Mouse (Mus musculus) limb, embryonic 13.5 days (tissue): ENCODE measurements around the gene Rnf214. TPM values are rescaled to one million over a fixed set of nuclear protein-coding genes. Genes with fewer than 3 reads are reported as not detected.

ENCODE experiments used
- ATAC-seq: fragments of 200-750 bp; cut with Nextera tagmentation; 2 replicates; pipeline ENCODE4 v1.8.0; 2017; ENCODE audit warnings: low read depth, moderate number of reproducible peaks, moderate TSS enrichment; ENCODE audit not compliant: low FRiP score
- H3K27ac ChIP-seq: fragments of 300-500 bp; sonication (generic); 2 replicates; pipeline ENCODE4 v1.5.1; 2015; ENCODE audit warnings: inconsistent platforms, mild to moderate bottlenecking, moderate library complexity
- H3K27me3 ChIP-seq: fragments of 300-500 bp; sonication (generic); 2 replicates; pipeline ENCODE4 v1.6.1; 2015; ENCODE audit warnings: mild to moderate bottlenecking, inconsistent platforms
- H3K36me3 ChIP-seq: fragments of 300-500 bp; sonication (generic); 2 replicates; pipeline ENCODE4 v1.6.1; 2015; ENCODE audit warnings: inconsistent platforms, mild to moderate bottlenecking, moderate library complexity
- H3K4me1 ChIP-seq: fragments of 300-500 bp; sonication (generic); 2 replicates; pipeline ENCODE4 v1.6.1; 2015; ENCODE audit warnings: inconsistent platforms
- H3K4me2 ChIP-seq: fragments of 300-500 bp; sonication (generic); replicated peaks from 2 replicates; pipeline ENCODE4 v1.6.1; 2015; ENCODE audit warnings: inconsistent platforms, mild to moderate bottlenecking, moderate library complexity
- H3K4me3 ChIP-seq: fragments of 300-500 bp; sonication (generic); 2 replicates; pipeline ENCODE4 v1.5.1; 2015; ENCODE audit warnings: moderate library complexity, mild to moderate bottlenecking, inconsistent platforms
- H3K9ac ChIP-seq: fragments of 300-500 bp; sonication (generic); 2 replicates; pipeline ENCODE4 v1.6.1; 2015; ENCODE audit warnings: mild to moderate bottlenecking, inconsistent platforms
- H3K9me3 ChIP-seq: fragments of 300-500 bp; sonication (generic); 2 replicates; pipeline ENCODE4 v1.6.1; 2016; ENCODE audit warnings: inconsistent platforms
- WGBS: fragments of 180-500 bp; shearing (Covaris S2); methylation state at CpG from one replicate; pipeline ENCODE4 v1.1.7; 2015; 5-methylcytosine and 5-hydroxymethylcytosine counted together
- polyA plus RNA-seq: library from polyadenylated mRNA; unstranded; fragments of >200 nt; fragmentation: Nextera tagmentation; extraction: Ambion mirVana; gene quantifications from 2 replicates; pipeline ENCODE4 v1.2.1, GENCODE M21; 2015

Rnf214 gene
- 66.7 and 70.6 TPM in 2 replicates for polyA plus RNA-seq

GRCm38 (mm10) chr9:45906355-45907077 lies at the start of gene Rnf214, which contains the start of gene Pcsk7:
Rnf214 (minus strand) TSS chr9:45906911.
Pcsk7 (plus strand) TSS chr9:45906497.
- WGBS = under 1% methylated on average over 76 of the region's 80 CpGs

GRCm38 (mm10) chr9:45955107-45955963 lies 48.6 kb upstream of the Rnf214 start, which contains the start of gene Sidt2:
Sidt2 (minus strand) TSS chr9:45955258.
- Histone ChIP-seq H3K27ac (peak within 1 kb of the TSS; percentile 86), H3K9me3 (no peaks in the 10 kb centered on the region), H3K27me3 (no peaks in the 10 kb centered on the region), H3K4me3 (peak within 1 kb of the TSS; percentile 82), H3K9ac (peak within 1 kb of the TSS; percentile 93), H3K4me2 (peak within 1 kb of the TSS; percentile 91), H3K36me3 (peaks cover 23% of the 10 kb centered on the region), H3K4me1 (peaks cover 35% of the 10 kb centered on the region)
- peak; percentile 97 for ATAC-seq
- under 1% methylated on average over 48 of the region's 48 CpGs for WGBS

More at GRCm38 (mm10) chr9:45906355-45907077, at the start of gene Rnf214, which contains the start of gene Pcsk7:
- no peaks in the 10 kb centered on the region for H3K9me3 ChIP-seq
- H3K9ac ChIP-seq = peak within 1 kb of the TSS; percentile 92
- no peaks in the 10 kb centered on the region for H3K27me3 ChIP-seq
- peak; percentile 92 for ATAC-seq
- peak within 1 kb of the TSS; percentile 87 for H3K27ac ChIP-seq
- peak within 1 kb of the TSS; percentile 80 for H3K4me2 ChIP-seq
- H3K4me1 ChIP-seq = peaks cover 24% of the 10 kb centered on the region
- H3K4me3 ChIP-seq = peak within 1 kb of the TSS; percentile 83
- peaks cover 51% of the 10 kb centered on the region for H3K36me3 ChIP-seq

GRCm38 (mm10) chr9:45954294-45955106 lies 47.8 kb upstream of the Rnf214 start:
- peak overlapping the region; percentile 82 for H3K4me3 ChIP-seq
- peak overlapping the region; percentile 86; the same call in 1 of the 2 replicates for H3K27ac ChIP-seq
- H3K9ac ChIP-seq = peak overlapping the region; percentile 93
- ATAC-seq = peak; percentile 57
- peak overlapping the region; percentile 91 for H3K4me2 ChIP-seq
- no peaks in the 10 kb centered on the region for H3K27me3 ChIP-seq
- no peaks in the 10 kb centered on the region for H3K9me3 ChIP-seq
- peaks cover 31% of the 10 kb centered on the region for H3K36me3 ChIP-seq
- H3K4me1 ChIP-seq = peaks cover 29% of the 10 kb centered on the region
- under 1% methylated on average over 62 of the region's 63 CpGs for WGBS

GRCm38 (mm10) chr9:45953511-45954293 lies 47.0 kb upstream of the Rnf214 start:
- Histone ChIP-seq H3K27ac (peak overlapping the region; percentile 86), H3K4me1 (peaks cover 29% of the 10 kb centered on the region), H3K9me3 (no peaks in the 10 kb centered on the region), H3K27me3 (no peaks in the 10 kb centered on the region), H3K4me2 (peak overlapping the region; percentile 91), H3K36me3 (peaks cover 39% of the 10 kb centered on the region), H3K4me3 (peak overlapping the region; percentile 82), H3K9ac (peak overlapping the region; percentile 93)
- no peak for ATAC-seq
- WGBS = 54% methylated on average over 13 of the region's 13 CpGs

GRCm38 (mm10) chr9:45952890-45953289 lies 46.2 kb upstream of the Rnf214 start:
- 85% methylated on average over 7 of the region's 7 CpGs for WGBS
- Histone ChIP-seq H3K9ac (peak overlapping the region; percentile 93), H3K4me2 (peak overlapping the region; percentile 91), H3K27me3 (no peaks in the 10 kb centered on the region), H3K4me3 (peak overlapping the region; percentile 82; the same call in 1 of the 2 replicates), H3K27ac (no peak overlapping the region), H3K36me3 (peaks cover 47% of the 10 kb centered on the region), H3K4me1 (peaks cover 24% of the 10 kb centered on the region), H3K9me3 (no peaks in the 10 kb centered on the region)
- ATAC-seq = no peak

- no peak for ATAC-seq
- H3K9ac ChIP-seq = no peak overlapping the region
- peaks cover 24% of the 10 kb centered on the region for H3K4me1 ChIP-seq
- H3K4me3 ChIP-seq = no peak overlapping the region
- no peaks in the 10 kb centered on the region for H3K27me3 ChIP-seq
- H3K36me3 ChIP-seq = peaks cover 55% of the 10 kb centered on the region
- no peak overlapping the region for H3K4me2 ChIP-seq
- H3K9me3 ChIP-seq = no peaks in the 10 kb centered on the region
- WGBS = 91% methylated on average over 4 of the region's 4 CpGs
- H3K27ac ChIP-seq = no peak overlapping the region
These were observed 45.3 kb upstream of the Rnf214 start for GRCm38 (mm10) chr9:45952057-45952456.

- H3K4me3 ChIP-seq = no peak overlapping the region
- H3K4me1 ChIP-seq = no peaks in the 10 kb centered on the region
- H3K9ac ChIP-seq = no peak overlapping the region
- peaks cover 99% of the 10 kb centered on the region for H3K36me3 ChIP-seq
- H3K9me3 ChIP-seq = no peaks in the 10 kb centered on the region
- H3K27me3 ChIP-seq = no peaks in the 10 kb centered on the region
- no peak overlapping the region for H3K27ac ChIP-seq
- 82% methylated on average over 10 of the region's 10 CpGs for WGBS
- ATAC-seq = no peak
- H3K4me2 ChIP-seq = no peak overlapping the region
These were observed 40.1 kb upstream of the Rnf214 start for GRCm38 (mm10) chr9:45946872-45947183.

- no peak for ATAC-seq
- Histone ChIP-seq H3K4me3 (no peak overlapping the region), H3K9me3 (no peaks in the 10 kb centered on the region), H3K36me3 (peaks cover 99% of the 10 kb centered on the region), H3K27ac (no peak overlapping the region), H3K4me2 (no peak overlapping the region), H3K9ac (no peak overlapping the region; the same call in 1 of the 2 replicates), H3K4me1 (no peaks in the 10 kb centered on the region), H3K27me3 (no peaks in the 10 kb centered on the region)
- 88% methylated on average over 16 of the region's 16 CpGs for WGBS
These were observed 39.6 kb upstream of the Rnf214 start for GRCm38 (mm10) chr9:45946182-45946871.

GRCm38 (mm10) chr9:45945721-45946120 lies 39.0 kb upstream of the Rnf214 start:
- WGBS = 86% methylated on average over 13 of the region's 13 CpGs
- no peak for ATAC-seq
- no peaks in the 10 kb centered on the region for H3K9me3 ChIP-seq
- H3K4me1 ChIP-seq = no peaks in the 10 kb centered on the region
- no peak overlapping the region for H3K9ac ChIP-seq
- H3K4me2 ChIP-seq = no peak overlapping the region
- H3K27ac ChIP-seq = no peak overlapping the region
- peaks cover 100% of the 10 kb centered on the region for H3K36me3 ChIP-seq
- H3K27me3 ChIP-seq = no peaks in the 10 kb centered on the region
- H3K4me3 ChIP-seq = no peak overlapping the region

- no peaks in the 10 kb centered on the region for H3K4me1 ChIP-seq
- H3K36me3 ChIP-seq = peaks cover 94% of the 10 kb centered on the region
- H3K27me3 ChIP-seq = no peaks in the 10 kb centered on the region
- ATAC-seq = no peak
- H3K4me3 ChIP-seq = no peak overlapping the region
- WGBS = 86% methylated on average over 13 of the region's 13 CpGs
- no peak overlapping the region for H3K27ac ChIP-seq
- H3K9ac ChIP-seq = no peak overlapping the region
- H3K9me3 ChIP-seq = no peaks in the 10 kb centered on the region
- no peak overlapping the region for H3K4me2 ChIP-seq
These were observed 38.0 kb upstream of the Rnf214 start for GRCm38 (mm10) chr9:45944506-45945400.
